Mouse (Mus musculus) spleen, adult 2 months (tissue): ENCODE measurements around the gene Ndufb7.

Source experiments
- CTCF ChIP-seq: fragments of 200-500 bp; IDR thresholded peaks from 2 replicates; pipeline ENCODE4 v1.5.1; 2011; ENCODE audit warnings: mild to moderate bottlenecking, inconsistent platforms; ENCODE audit not compliant: insufficient read depth, insufficient read length, insufficient replicate concordance; ENCODE audit errors: extremely low read depth
- POLR2A ChIP-seq: fragments of 200-500 bp; IDR thresholded peaks from 2 replicates; pipeline ENCODE4 v1.6.1; 2011; ENCODE audit warnings: low read depth, low read length, inconsistent platforms

DNA sequence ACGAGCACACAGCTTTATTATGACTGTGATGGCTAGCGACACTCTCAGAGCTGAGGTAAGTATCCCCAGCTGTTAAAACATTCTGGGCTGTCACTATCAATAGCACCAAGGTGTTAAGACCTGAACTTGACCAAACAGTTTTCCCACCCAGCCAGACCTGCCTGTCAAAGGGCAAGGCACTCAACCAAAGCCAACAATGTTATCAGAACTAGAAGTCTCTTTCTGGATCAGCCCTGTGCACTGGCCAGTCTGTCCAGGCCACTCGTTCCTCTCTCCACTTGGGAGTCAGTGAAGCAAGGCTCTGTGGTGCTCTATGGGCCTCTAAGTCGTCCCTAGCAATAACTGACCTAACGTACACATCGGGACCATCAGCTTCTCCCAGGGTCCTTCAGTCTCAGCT, 21.2 kb downstream of the Ndufb7 start:
- TF ChIP-seq CTCF (no peak), POLR2A (no peak)
